Mouse (Mus musculus) liver, postnatal 0 days (tissue): ENCODE measurements around the gene Zcchc2. TPM values are rescaled to one million over a fixed set of nuclear protein-coding genes. Genes with fewer than 3 reads are reported as not detected.
A peak's percentile ranks its signal among the peaks of the same experiment; 100 is the strongest.

ENCODE experiments used
- ATAC-seq: fragments of 200-750 bp; cut with Nextera tagmentation; 2 replicates; pipeline ENCODE4 v1.8.0; 2017; ENCODE audit warnings: mild to moderate bottlenecking, moderate library complexity
- DNase-seq: peaks from one replicate; pipeline ENCODE4 v3.0.0-alpha.2; 2016
- H3K27ac ChIP-seq: fragments of 300-500 bp; sonication (generic); 2 replicates; pipeline ENCODE4 v1.5.1; 2014; ENCODE audit warnings: antibody characterized with exemption, moderate library complexity, mild to moderate bottlenecking, low read depth
- H3K27me3 ChIP-seq: fragments of 300-500 bp; sonication (generic); 2 replicates; pipeline ENCODE4 v1.6.1; 2014; ENCODE audit warnings: low read length, control low read depth, mixed read lengths; ENCODE audit not compliant: insufficient read depth
- H3K36me3 ChIP-seq: fragments of 300-500 bp; sonication (generic); replicated peaks from 2 replicates; pipeline ENCODE4 v1.6.1; 2014; ENCODE audit warnings: mild to moderate bottlenecking, control low read depth, low read length, moderate library complexity, mixed read lengths; ENCODE audit not compliant: insufficient read depth
- H3K4me1 ChIP-seq: fragments of 300-500 bp; sonication (generic); 2 replicates; pipeline ENCODE4 v1.6.1; 2014; ENCODE audit warnings: antibody characterized with exemption, mild to moderate bottlenecking, control low read depth; ENCODE audit not compliant: insufficient read depth
- H3K4me2 ChIP-seq: fragments of 300-500 bp; sonication (generic); 2 replicates; pipeline ENCODE4 v1.6.1; 2014; ENCODE audit warnings: low read depth, mild to moderate bottlenecking, low read length, moderate library complexity, mixed read lengths
- H3K4me3 ChIP-seq: fragments of 300-500 bp; sonication (generic); 2 replicates; pipeline ENCODE4 v1.5.1; 2014; ENCODE audit warnings: low read depth, low read length
- H3K9ac ChIP-seq: fragments of 300-500 bp; sonication (generic); replicated peaks from 2 replicates; pipeline ENCODE4 v1.6.1; 2014; ENCODE audit warnings: mild to moderate bottlenecking, moderate library complexity
- H3K9me3 ChIP-seq: fragments of 300-500 bp; sonication (generic); 2 replicates; pipeline ENCODE4 v1.6.1; 2016; ENCODE audit warnings: mild to moderate bottlenecking, control low read depth, low read length, mixed read lengths
- CTCF ChIP-seq: sonication (generic); IDR thresholded peaks from 2 replicates; pipeline ENCODE4 v1.5.1; 2016; ENCODE audit warnings: antibody characterized with exemption, low read depth
- EP300 ChIP-seq: IDR thresholded peaks from 2 replicates; pipeline ENCODE4 v1.6.1; 2016; ENCODE audit warnings: antibody characterized with exemption, low read depth, mild to moderate bottlenecking
- WGBS: fragments of 180-500 bp; shearing (Covaris S2); extraction: QIAGEN DNeasy Blood & Tissue Kit; methylation state at CpG from one replicate; pipeline ENCODE4 v1.1.7; 2014; ENCODE audit not compliant: insufficient replicate concordance; 5-methylcytosine and 5-hydroxymethylcytosine counted together
- polyA plus RNA-seq: library from polyadenylated mRNA; unstranded; fragments of >200 nt; fragmentation: Nextera tagmentation; extraction: Ambion mirVana; gene quantifications from 2 replicates; pipeline ENCODE4 v1.2.1, GENCODE M21; 2015

The Zcchc2 gene
- polyA plus RNA-seq, 1 experiment from 2014 or later = 1.4 TPM

- DNase-seq = peak; percentile 30
- H3K4me3 ChIP-seq = peak overlapping the region; percentile 89
- peak overlapping the region; percentile 99 for H3K27ac ChIP-seq
- TF ChIP-seq EP300 = no peak
- TF ChIP-seq CTCF = no peak
- ATAC-seq = no peak
- no peaks in the 10 kb centered on the region for H3K36me3 ChIP-seq
- H3K9ac ChIP-seq = peak overlapping the region; percentile 89
- H3K27me3 ChIP-seq = no peaks in the 10 kb centered on the region
- peaks cover 25% of the 10 kb centered on the region for H3K4me1 ChIP-seq
- peak overlapping the region; percentile 96 for H3K4me2 ChIP-seq
- WGBS = 18% methylated on average over 17 of the region's 17 CpGs
- no peaks in the 10 kb centered on the region for H3K9me3 ChIP-seq
Observed at GRCm38 (mm10) chr1:105991931-105992837, 2.0 kb downstream of the Zcchc2 start.

- no peak for ATAC-seq
- peak; percentile 53 for DNase-seq
- peak overlapping the region; percentile 89 for H3K4me3 ChIP-seq
- H3K36me3 ChIP-seq = no peaks in the 10 kb centered on the region
- H3K4me2 ChIP-seq = peak overlapping the region; percentile 96
- TF ChIP-seq CTCF = peak; percentile 12; the same call in 1 of the 2 replicates
- no peak for TF ChIP-seq EP300
- H3K9ac ChIP-seq = peak overlapping the region; percentile 89
- peak overlapping the region; percentile 99 for H3K27ac ChIP-seq
- H3K9me3 ChIP-seq = no peaks in the 10 kb centered on the region
- WGBS = 2% methylated on average over 7 of the region's 7 CpGs
- H3K27me3 ChIP-seq = no peaks in the 10 kb centered on the region
- peaks cover 28% of the 10 kb centered on the region for H3K4me1 ChIP-seq
Observed at GRCm38 (mm10) chr1:105993196-105993595, 3.0 kb downstream of the Zcchc2 start.

GRCm38 (mm10) chr1:105993601-105994209 lies 3.5 kb downstream of the Zcchc2 start:
- Histone ChIP-seq H3K4me2 (peak overlapping the region; percentile 96), H3K36me3 (no peaks in the 10 kb centered on the region), H3K9me3 (no peaks in the 10 kb centered on the region), H3K9ac (peak overlapping the region; percentile 89), H3K27ac (peak overlapping the region; percentile 99), H3K4me1 (peaks cover 28% of the 10 kb centered on the region), H3K4me3 (peak overlapping the region; percentile 89), H3K27me3 (no peaks in the 10 kb centered on the region)
- DNase-seq = peak; percentile 90
- TF ChIP-seq CTCF (no peak), EP300 (no peak)
- under 1% methylated on average over 37 of the region's 37 CpGs for WGBS
- peak; percentile 46 for ATAC-seq

- DNase-seq = peak; percentile 9
- H3K4me3 ChIP-seq = no peak overlapping the region
- H3K27me3 ChIP-seq = no peaks in the 10 kb centered on the region
- TF ChIP-seq EP300 (no peak), CTCF (no peak)
- no peaks in the 10 kb centered on the region for H3K36me3 ChIP-seq
- peak overlapping the region; percentile 36; the same call in 1 of the 2 replicates for H3K4me2 ChIP-seq
- 0 out of 2 replicates have a peak overlapping the region, but pooled peaks have one; percentile 12 for H3K9ac ChIP-seq
- no peak overlapping the region for H3K27ac ChIP-seq
- no peaks in the 10 kb centered on the region for H3K9me3 ChIP-seq
- 48% methylated on average over 2 of the region's 2 CpGs for WGBS
- no peak for ATAC-seq
- H3K4me1 ChIP-seq = peaks cover 31% of the 10 kb centered on the region
Observed at GRCm38 (mm10) chr1:105995966-105996365, 5.8 kb downstream of the Zcchc2 start.

GRCm38 (mm10) chr1:105997282-105997681 lies 7.1 kb downstream of the Zcchc2 start:
- WGBS = 33% methylated on average over 3 of the region's 3 CpGs
- TF ChIP-seq EP300 (no peak), CTCF (no peak)
- H3K4me1 ChIP-seq = peaks cover 36% of the 10 kb centered on the region
- H3K9me3 ChIP-seq = no peaks in the 10 kb centered on the region
- H3K27ac ChIP-seq = no peak overlapping the region
- H3K36me3 ChIP-seq = no peaks in the 10 kb centered on the region; the same call in 1 of the 2 replicates
- DNase-seq (peak; percentile 14), ATAC-seq (no peak)
- no peak overlapping the region for H3K4me3 ChIP-seq
- H3K9ac ChIP-seq = no peak overlapping the region
- no peak overlapping the region; the same call in 1 of the 2 replicates for H3K4me2 ChIP-seq
- no peaks in the 10 kb centered on the region for H3K27me3 ChIP-seq

GRCm38 (mm10) chr1:105999802-106000201 lies 9.6 kb downstream of the Zcchc2 start:
- Histone ChIP-seq H3K4me2 (no peak overlapping the region), H3K36me3 (peaks cover 15% of the 10 kb centered on the region), H3K27ac (no peak overlapping the region), H3K9ac (no peak overlapping the region), H3K4me3 (no peak overlapping the region), H3K4me1 (peaks cover 28% of the 10 kb centered on the region), H3K27me3 (no peaks in the 10 kb centered on the region), H3K9me3 (no peaks in the 10 kb centered on the region)
- DNase-seq (no peak), ATAC-seq (no peak)
- no peak for TF ChIP-seq EP300
- TF ChIP-seq CTCF = no peak
- 89% methylated on average over 2 of the region's 2 CpGs for WGBS
